Comparison of ENCODE assay signal across 1 mouse cellular context in the genomic region with DNA sequence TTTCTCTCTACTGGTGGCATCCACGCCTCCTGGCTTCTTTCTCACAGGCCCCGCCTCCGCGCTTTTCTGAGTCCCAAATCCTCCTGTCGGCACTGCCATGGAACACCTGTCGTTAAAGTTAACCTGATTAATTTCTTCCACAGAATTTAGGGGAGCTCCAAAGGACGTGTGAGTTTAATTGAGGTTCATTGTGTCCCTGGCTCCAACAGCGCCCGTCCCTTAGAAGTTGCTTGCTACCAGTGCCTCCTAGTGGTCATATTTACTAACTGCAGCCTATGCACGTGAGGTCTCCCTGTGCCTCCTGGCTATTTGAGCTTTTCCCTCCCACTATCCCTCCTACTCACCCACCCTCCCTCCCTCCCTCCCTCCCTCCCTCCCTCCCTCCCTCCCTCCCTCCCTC.
TF ChIP-seq lines count a peak whose summit lies in the region.

No protein-coding gene starts in this region.

TF ChIP-seq in MEL, 35 proteins besides CTCF, POLR2A, EP300 and RAD21:
- TF ChIP-seq USF1 (IDR thresholded peaks at IDR 0.05; ENCODE audit: low read depth, low read length) (peak; percentile 49; the same call in 1 of the 2 replicates), SMC3 (IDR thresholded peaks at IDR 0.05; ENCODE audit: low read depth, low read length) (peak; percentile 79), ETS1 (IDR thresholded peaks at IDR 0.05; ENCODE audit: low read depth, low read length) (no peak), BHLHE40 (IDR thresholded peaks at IDR 0.05; ENCODE audit: borderline replicate concordance, low read depth, low read length) (peak; percentile 96), E2F4 (IDR thresholded peaks at IDR 0.05; ENCODE audit: borderline replicate concordance, low read depth, low read length) (no peak), ZNF384 (IDR thresholded peaks at IDR 0.05; ENCODE audit: low read depth, low read length) (peak; percentile 48; the same call in 1 of the 2 replicates), ZC3H11A (IDR thresholded peaks at IDR 0.05; ENCODE audit: low read depth, low read length) (peak; percentile 71), MYB (IDR thresholded peaks at IDR 0.05; ENCODE audit: low read depth, low read length) (no peak), MAFK (IDR thresholded peaks at IDR 0.05; ENCODE audit: borderline replicate concordance, low read depth, low read length) (no peak), MYC (IDR thresholded peaks at IDR 0.05; ENCODE audit: low read depth, low read length) (peak; percentile 60; the same call in 1 of the 2 replicates)
